Mouse (Mus musculus): ENCODE data around the gene Cox18. TPM values are rescaled to one million over a fixed set of nuclear protein-coding genes. Genes with fewer than 3 reads are reported as not detected.

Cox18 gene
- total RNA-seq, 4 experiments from 2014 or later = 7.6 to 10.3 (median 9.1) TPM

- DNase-seq (ENCODE audit: low spot score in 2 of 2) = no peak
These were observed 45.7 kb downstream of the Cox18 start for GRCm38 (mm10) chr5:90178116-90178515.

Other genes with a start within 250 kb of the Cox18 start
- 10 to 100 TPM; 46.3 to 52.5 (median 48.1) TPM for gene Ankrd17, start 142.6 kb upstream of the Cox18 start, total RNA-seq (2022)
- gene Gm9958, start 143.2 kb upstream of the Cox18 start, total RNA-seq (2022) = under 1 TPM; 0.19 to 0.46 (median 0.31) TPM
- gene Alb, start 236.9 kb upstream of the Cox18 start, total RNA-seq (2022) = 10 to 100 TPM in 1 of 4 experiments, under 1 TPM in 2, not detected in 1; 0.18 to 11.6 (median 0.34) TPM

Measured in gastrocnemius, adult 8-10 months (tissue).